14 mouse cellular contexts compared by ENCODE assay signal in genomic region chr16:26982112-26982511, GRCm38 (mm10). TPM values are rescaled to one million over a fixed set of nuclear protein-coding genes. Genes with fewer than 3 reads are reported as not detected.
DNase-seq lines count a peak whose midpoint lies in the region; ATAC-seq and TF ChIP-seq lines count a peak whose summit lies in the region.
"Had no signal": no experiment of that assay in that cellular context is flagged by ENCODE, and none has a peak within 500 bp of the region (broad histone marks: within the 10 kb centered on the region; RNA-seq: fewer than 3 reads in every experiment).

No protein-coding gene starts in this region.

- no peak overlapping the region for H3K27ac ChIP-seq in forebrain, postnatal 0 days (ENCODE audit: low read depth, low read length)
- H3K27ac ChIP-seq in forebrain, embryonic 16.5 days (ENCODE audit: low read length) = no peak overlapping the region
- H3K27ac ChIP-seq in liver, embryonic 14.5 days = no peak overlapping the region
- H3K27ac ChIP-seq in liver, embryonic 12.5 days = no peak overlapping the region
- H3K27ac ChIP-seq: forebrain, embryonic 10.5 days; liver, embryonic 13.5 days had no signal

- H3K27me3 ChIP-seq in forebrain, postnatal 0 days (ENCODE audit: insufficient read depth, low read length) = no peaks in the 10 kb centered on the region
- H3K27me3 ChIP-seq in forebrain, embryonic 16.5 days (replicated peaks; ENCODE audit: control insufficient read depth, insufficient read depth, low read length) = no peaks in the 10 kb centered on the region
- no peaks in the 10 kb centered on the region for H3K27me3 ChIP-seq in liver, embryonic 14.5 days (ENCODE audit: control insufficient read depth, insufficient read depth, low read length)
- H3K27me3 ChIP-seq in liver, embryonic 12.5 days (replicated peaks) = no peaks in the 10 kb centered on the region
- H3K27me3 ChIP-seq: liver, embryonic 13.5 days had no signal

- peak; percentile 51 for TF ChIP-seq CTCF in forebrain, postnatal 0 days (IDR thresholded peaks at IDR 0.05; ENCODE audit: low read depth)
- TF ChIP-seq CTCF in liver, embryonic 14.5 days (IDR thresholded peaks at IDR 0.05; ENCODE audit: low read depth) = peak; percentile 15; the same call in 1 of the 2 replicates

- no peaks in the 10 kb centered on the region for H3K9me3 ChIP-seq in forebrain, postnatal 0 days (ENCODE audit: low read length)
- H3K9me3 ChIP-seq in forebrain, embryonic 16.5 days (ENCODE audit: control insufficient read depth, low read length) = no peaks in the 10 kb centered on the region
- no peaks in the 10 kb centered on the region for H3K9me3 ChIP-seq in liver, embryonic 14.5 days (ENCODE audit: control insufficient read depth, low read length)
- H3K9me3 ChIP-seq in liver, embryonic 12.5 days (replicated peaks) = no peaks in the 10 kb centered on the region
- H3K9me3 ChIP-seq: forebrain, embryonic 10.5 days; liver, embryonic 13.5 days had no signal

- no peaks in the 10 kb centered on the region for H3K36me3 ChIP-seq in forebrain, postnatal 0 days (ENCODE audit: insufficient read depth)
- no peaks in the 10 kb centered on the region for H3K36me3 ChIP-seq in forebrain, embryonic 16.5 days (ENCODE audit: control insufficient read depth, insufficient read depth)
- H3K36me3 ChIP-seq in liver, embryonic 14.5 days (replicated peaks; ENCODE audit: control insufficient read depth, insufficient read depth, low read depth) = no peaks in the 10 kb centered on the region
- no peaks in the 10 kb centered on the region for H3K36me3 ChIP-seq in liver, embryonic 12.5 days
- H3K36me3 ChIP-seq: forebrain, embryonic 10.5 days; liver, embryonic 13.5 days had no signal

- 37% methylated on average over 3 of the region's 3 CpGs for WGBS in forebrain, postnatal 0 days
- 34% methylated on average over 3 of the region's 3 CpGs for WGBS in forebrain, embryonic 16.5 days
- WGBS in liver, embryonic 14.5 days (ENCODE audit: insufficient replicate concordance) = 26% methylated on average over 3 of the region's 3 CpGs
- WGBS in liver, embryonic 12.5 days (ENCODE audit: insufficient replicate concordance) = 31% methylated on average over 3 of the region's 3 CpGs

- no peak overlapping the region for H3K9ac ChIP-seq in forebrain, postnatal 0 days
- H3K9ac ChIP-seq in forebrain, embryonic 16.5 days (replicated peaks; ENCODE audit: low read depth, low read length) = no peak overlapping the region
- no peak overlapping the region for H3K9ac ChIP-seq in liver, embryonic 14.5 days (replicated peaks)
- H3K9ac ChIP-seq in liver, embryonic 12.5 days = no peak overlapping the region
- H3K9ac ChIP-seq: liver, embryonic 13.5 days had no signal

- no peak overlapping the region for H3K4me3 ChIP-seq in forebrain, postnatal 0 days (ENCODE audit: low read depth, low read length)
- no peak overlapping the region for H3K4me3 ChIP-seq in forebrain, embryonic 16.5 days (replicated peaks; ENCODE audit: low read length)
- no peak overlapping the region for H3K4me3 ChIP-seq in liver, embryonic 14.5 days (ENCODE audit: insufficient read depth in 1 of 2, low read depth in 2 of 2, low read length in 2 of 2)
- no peak overlapping the region for H3K4me3 ChIP-seq in liver, embryonic 12.5 days
- H3K4me3 ChIP-seq: forebrain, embryonic 10.5 days; liver, embryonic 13.5 days had no signal

- no peak for ATAC-seq in forebrain, postnatal 0 days
- ATAC-seq in forebrain, embryonic 16.5 days = no peak
- ATAC-seq in liver, embryonic 14.5 days (ENCODE audit: insufficient read depth) = no peak
- ATAC-seq in liver, embryonic 12.5 days = no peak

- no peak for TF ChIP-seq EP300 in liver, embryonic 14.5 days (IDR thresholded peaks at IDR 0.05; ENCODE audit: low read depth)

- H3K4me1 ChIP-seq in forebrain, postnatal 0 days (ENCODE audit: insufficient read depth) = no peaks in the 10 kb centered on the region
- no peaks in the 10 kb centered on the region for H3K4me1 ChIP-seq in forebrain, embryonic 16.5 days (replicated peaks; ENCODE audit: control insufficient read depth, insufficient read depth, low read length)
- H3K4me1 ChIP-seq in liver, embryonic 14.5 days (replicated peaks; ENCODE audit: control insufficient read depth in 2 of 2, insufficient read depth in 2 of 2, low read length in 1 of 2) = no peaks in the 10 kb centered on the region
- no peaks in the 10 kb centered on the region for H3K4me1 ChIP-seq in liver, embryonic 12.5 days
- H3K4me1 ChIP-seq: forebrain, embryonic 10.5 days; liver, embryonic 13.5 days had no signal

- DNase-seq in forebrain, postnatal 0 days = peak; percentile 23
- DNase-seq in liver, embryonic 14.5 days (ENCODE audit: low read depth in 3 of 3, low spot score in 3 of 3) = no peak
- peak; percentile 35 for DNase-seq in ES-CJ7 (ENCODE audit: low read depth, low spot score)
- DNase-seq in embryo, embryonic 9.5 days (ENCODE audit: extremely low spot score) = peak; percentile 12
- no peak for DNase-seq in yolk sac, embryonic 10.5 days (ENCODE audit: low spot score)
- no peak for DNase-seq in urinary bladder, adult 2 months (ENCODE audit: low spot score)
- DNase-seq: kidney, adult 2 months; liver, embryonic 13.5 days; right cerebral cortex, postnatal 4 days had no signal

- H3K4me2 ChIP-seq in forebrain, postnatal 0 days (ENCODE audit: low read depth) = no peak overlapping the region
- H3K4me2 ChIP-seq in forebrain, embryonic 16.5 days (ENCODE audit: low read length) = no peak overlapping the region
- H3K4me2 ChIP-seq in liver, embryonic 14.5 days (ENCODE audit: low read depth) = no peak overlapping the region
- no peak overlapping the region for H3K4me2 ChIP-seq in liver, embryonic 12.5 days
- H3K4me2 ChIP-seq: liver, embryonic 13.5 days had no signal

RNA-seq across cellular contexts. Expression of gene Gmnc, which starts 9.3 kb away (rescaled TPM):
- total RNA-seq in forebrain, postnatal 0 days (2014; rRNA removed) = 0.62 and 1.3 TPM in 2 replicates
- 0.16 and 0.30 TPM in 2 replicates for polyA plus RNA-seq in forebrain, postnatal 0 days (2015; fragmentation: Nextera tagmentation; extraction: Ambion mirVana)
- polyA plus RNA-seq in forebrain, embryonic 16.5 days (2015; fragmentation: Nextera tagmentation; extraction: Ambion mirVana) = 0.11 and 0.14 TPM in 2 replicates
- polyA plus RNA-seq in liver, embryonic 14.5 days (2012; rRNA removed) = 0.01 TPM in 1 of 2 replicates, not detected in the other
- polyA plus RNA-seq in liver, embryonic 14.5 days (2014; fragmentation: Nextera tagmentation; extraction: Ambion mirVana) = not detected in 2 replicates
- polyA plus RNA-seq in liver, embryonic 12.5 days (2016; fragmentation: Nextera tagmentation; extraction: Ambion mirVana) = not detected in 2 replicates
- polyA plus RNA-seq in urinary bladder, adult 2 months (2012; rRNA removed) = 0.01 and 0.07 TPM in 2 replicates
- total RNA-seq: gastrocnemius, postnatal 4 days; neutrophil, adult 5-6 weeks had no signal
- polyA plus RNA-seq: liver, embryonic 13.5 days had no signal

Comparison
In these comparisons a context has a peak if more than half of its experiments do, and no peak if none do; other contexts are left out.
1. DNase-seq: peak in forebrain, postnatal 0 days (single experiment), ES-CJ7 (single experiment) and embryo, embryonic 9.5 days (single experiment); none in liver, embryonic 14.5 days (0 of 3), yolk sac, embryonic 10.5 days (single experiment) and urinary bladder, adult 2 months (single experiment).